Mouse (Mus musculus): ENCODE data around the gene Rab9. TPM values are rescaled to one million over a fixed set of nuclear protein-coding genes. Genes with fewer than 3 reads are reported as not detected.

Rab9 gene
- polyA plus RNA-seq, 1 experiment, result not detected

GRCm38 (mm10) chrX:166511107-166511506 is 31.4 kb upstream of the Rab9 start:
- TF ChIP-seq CTCF (IDR thresholded peaks at IDR 0.05; ENCODE audit: insufficient read depth, low read depth, low read length) (no peak), POLR2A (IDR thresholded peaks at IDR 0.05; ENCODE audit: insufficient read depth, low read depth, low read length) (no peak)
- no peak overlapping the region for H3K4me3 ChIP-seq (ENCODE audit: insufficient read depth, low read depth, low read length)
- H3K4me1 ChIP-seq (ENCODE audit: control insufficient read depth, insufficient read depth, low read length), result no peaks in the 10 kb centered on the region
- H3K27ac ChIP-seq (ENCODE audit: insufficient read depth, low read depth, low read length), result no peak overlapping the region

- H3K4me3 ChIP-seq (ENCODE audit: insufficient read depth, low read depth, low read length), result peak overlapping the region; percentile 91
- TF ChIP-seq CTCF (IDR thresholded peaks at IDR 0.05; ENCODE audit: insufficient read depth, low read depth, low read length) (no peak), POLR2A (IDR thresholded peaks at IDR 0.05; ENCODE audit: insufficient read depth, low read depth, low read length) (peak; percentile 69; the same call in 1 of the 2 replicates)
- no peaks in the 10 kb centered on the region for H3K4me1 ChIP-seq (ENCODE audit: control insufficient read depth, insufficient read depth, low read length)
- 11% methylated on average over 63 of the region's 65 CpGs for WGBS
- H3K27ac ChIP-seq (ENCODE audit: insufficient read depth, low read depth, low read length), result peak overlapping the region; percentile 99
Observed at GRCm38 (mm10) chrX:166509761-166510738, 30.4 kb upstream of the Rab9 start.

GRCm38 (mm10) chrX:166504421-166504820 is 24.8 kb upstream of the Rab9 start:
- 68% methylated on average over 2 of the region's 2 CpGs for WGBS
- no peak for TF ChIP-seq POLR2A (IDR thresholded peaks at IDR 0.05; ENCODE audit: insufficient read depth, low read depth, low read length)
- no peak for TF ChIP-seq CTCF (IDR thresholded peaks at IDR 0.05; ENCODE audit: insufficient read depth, low read depth, low read length)
- Histone ChIP-seq H3K4me1 (ENCODE audit: control insufficient read depth, insufficient read depth, low read length) (no peaks in the 10 kb centered on the region), H3K27ac (ENCODE audit: insufficient read depth, low read depth, low read length) (no peak overlapping the region), H3K4me3 (ENCODE audit: insufficient read depth, low read depth, low read length) (no peak overlapping the region)

- no peak for TF ChIP-seq POLR2A (IDR thresholded peaks at IDR 0.05; ENCODE audit: insufficient read depth, low read depth, low read length)
- H3K4me1 ChIP-seq (ENCODE audit: control insufficient read depth, insufficient read depth, low read length), result no peaks in the 10 kb centered on the region
- H3K27ac ChIP-seq (ENCODE audit: insufficient read depth, low read depth, low read length), result no peak overlapping the region
- no peak overlapping the region for H3K4me3 ChIP-seq (ENCODE audit: insufficient read depth, low read depth, low read length)
- 92% methylated on average over 1 of the region's 1 CpGs for WGBS
Observed at GRCm38 (mm10) chrX:166499496-166500190, 20.0 kb upstream of the Rab9 start.

- no peak for TF ChIP-seq POLR2A (IDR thresholded peaks at IDR 0.05; ENCODE audit: insufficient read depth, low read depth, low read length)
- no peak for TF ChIP-seq CTCF (IDR thresholded peaks at IDR 0.05; ENCODE audit: insufficient read depth, low read depth, low read length)
- H3K27ac ChIP-seq (ENCODE audit: insufficient read depth, low read depth, low read length), result no peak overlapping the region
- WGBS, result 38% methylated on average over 4 of the region's 4 CpGs
- H3K4me1 ChIP-seq (ENCODE audit: control insufficient read depth, insufficient read depth, low read length), result no peaks in the 10 kb centered on the region
- no peak overlapping the region for H3K4me3 ChIP-seq (ENCODE audit: insufficient read depth, low read depth, low read length)
Observed at GRCm38 (mm10) chrX:166497771-166498170, 18.1 kb upstream of the Rab9 start.

GRCm38 (mm10) chrX:166495052-166495451 is 15.4 kb upstream of the Rab9 start:
- 81% methylated on average over 2 of the region's 2 CpGs for WGBS
- H3K4me1 ChIP-seq (ENCODE audit: control insufficient read depth, insufficient read depth, low read length), result no peaks in the 10 kb centered on the region
- TF ChIP-seq CTCF (IDR thresholded peaks at IDR 0.05; ENCODE audit: insufficient read depth, low read depth, low read length) (no peak), POLR2A (IDR thresholded peaks at IDR 0.05; ENCODE audit: insufficient read depth, low read depth, low read length) (no peak)
- no peak overlapping the region for H3K27ac ChIP-seq (ENCODE audit: insufficient read depth, low read depth, low read length)
- no peak overlapping the region for H3K4me3 ChIP-seq (ENCODE audit: insufficient read depth, low read depth, low read length)

- H3K4me1 ChIP-seq (ENCODE audit: control insufficient read depth, insufficient read depth, low read length), result no peaks in the 10 kb centered on the region
- WGBS, result 25% methylated on average over 28 of the region's 28 CpGs
- H3K27ac ChIP-seq (ENCODE audit: insufficient read depth, low read depth, low read length), result peak overlapping the region; percentile 87; the same call in 1 of the 2 replicates
- TF ChIP-seq CTCF (IDR thresholded peaks at IDR 0.05; ENCODE audit: insufficient read depth, low read depth, low read length) (no peak), POLR2A (IDR thresholded peaks at IDR 0.05; ENCODE audit: insufficient read depth, low read depth, low read length) (no peak)
- peak overlapping the region; percentile 98 for H3K4me3 ChIP-seq (ENCODE audit: insufficient read depth, low read depth, low read length)
Observed at GRCm38 (mm10) chrX:166478631-166479364, 869 bp downstream of the Rab9 start.

GRCm38 (mm10) chrX:166477393-166477792 is 2.3 kb downstream of the Rab9 start:
- H3K27ac ChIP-seq (ENCODE audit: insufficient read depth, low read depth, low read length), result no peak overlapping the region
- 26% methylated on average over 6 of the region's 6 CpGs for WGBS
- H3K4me1 ChIP-seq (ENCODE audit: control insufficient read depth, insufficient read depth, low read length), result no peaks in the 10 kb centered on the region
- H3K4me3 ChIP-seq (ENCODE audit: insufficient read depth, low read depth, low read length), result no peak overlapping the region
- TF ChIP-seq CTCF (IDR thresholded peaks at IDR 0.05; ENCODE audit: insufficient read depth, low read depth, low read length), result no peak
- TF ChIP-seq POLR2A (IDR thresholded peaks at IDR 0.05; ENCODE audit: insufficient read depth, low read depth, low read length), result no peak

All from olfactory bulb, adult 2 months (tissue).